Mouse (Mus musculus): ENCODE results near the gene Gm4869. TPM values are rescaled to one million over a fixed set of nuclear protein-coding genes. Genes with fewer than 3 reads are reported as not detected.
"Not testable (repeated sequence)": the region's sequence is repeated elsewhere in the genome, so short reads cannot be mapped to it uniquely, and the experiment has no call there.

Gene Gm4869
- polyA plus RNA-seq, 1 experiment from 2014 or later: not detected

DNA sequence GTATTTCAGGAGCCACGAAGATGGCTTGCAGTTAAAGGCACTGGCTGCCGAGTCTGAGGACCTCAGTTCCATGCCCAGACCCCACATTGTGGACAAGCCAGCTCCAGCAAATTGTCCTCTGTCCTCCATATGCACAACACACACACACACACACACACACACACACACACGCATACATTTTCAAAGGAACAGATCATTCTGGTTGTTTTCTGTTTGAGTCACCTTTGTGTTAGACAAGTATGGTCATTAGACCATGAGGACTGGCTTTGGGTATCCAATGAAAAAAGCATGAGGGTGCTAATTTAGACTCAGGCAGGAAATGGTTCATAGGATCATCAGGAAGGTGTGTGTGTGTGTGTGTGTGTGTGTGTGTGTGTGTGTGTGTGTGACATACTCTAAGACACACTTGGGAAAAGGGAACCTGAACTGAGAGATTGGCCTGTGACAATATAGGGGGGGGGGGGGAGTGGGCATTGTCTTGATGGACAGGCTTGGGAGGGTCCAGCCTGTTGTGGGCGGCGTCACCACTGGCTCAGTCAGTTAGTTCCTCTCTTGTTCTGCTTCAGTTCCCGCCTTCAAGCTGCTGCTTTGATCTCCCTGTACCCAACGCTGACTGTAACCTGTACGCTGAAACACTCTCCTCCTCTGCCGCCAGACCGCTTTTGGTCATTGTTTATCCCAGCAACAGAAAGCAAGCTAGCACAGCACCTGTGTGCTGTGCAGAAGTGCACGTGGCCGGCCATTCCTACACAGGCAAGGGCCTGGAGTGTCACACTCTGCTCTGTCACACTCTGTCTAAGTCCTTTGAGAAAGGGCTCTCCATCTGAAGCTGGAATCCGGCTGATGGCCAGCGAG is 56.8 kb downstream of the Gm4869 start:
- H3K27ac ChIP-seq (ENCODE audit: low read depth, low read length): no peak overlapping the region
- peaks cover 2% of the 10 kb centered on the region; the same call in 1 of the 2 replicates for H3K27me3 ChIP-seq (replicated peaks; ENCODE audit: control insufficient read depth, insufficient read depth, low read length)
- H3K9me3 ChIP-seq (ENCODE audit: control insufficient read depth, low read length): no peaks in the 10 kb centered on the region
- peaks cover 18% of the 10 kb centered on the region for H3K4me1 ChIP-seq (ENCODE audit: control insufficient read depth, insufficient read depth, low read depth, low read length)
- H3K4me3 ChIP-seq (ENCODE audit: low read length): peak overlapping the region; percentile 2; the same call in 1 of the 2 replicates
- ATAC-seq: no peak
- peak overlapping the region; percentile 42 for H3K4me2 ChIP-seq (ENCODE audit: low read length)
- WGBS: 21% methylated on average over 14 of the region's 14 CpGs
- no peaks in the 10 kb centered on the region for H3K36me3 ChIP-seq (ENCODE audit: control insufficient read depth, insufficient read depth, low read length)
- 0 out of 2 replicates have a peak overlapping the region, but pooled peaks have one; percentile 38 for H3K9ac ChIP-seq (ENCODE audit: low read depth, low read length)

DNA sequence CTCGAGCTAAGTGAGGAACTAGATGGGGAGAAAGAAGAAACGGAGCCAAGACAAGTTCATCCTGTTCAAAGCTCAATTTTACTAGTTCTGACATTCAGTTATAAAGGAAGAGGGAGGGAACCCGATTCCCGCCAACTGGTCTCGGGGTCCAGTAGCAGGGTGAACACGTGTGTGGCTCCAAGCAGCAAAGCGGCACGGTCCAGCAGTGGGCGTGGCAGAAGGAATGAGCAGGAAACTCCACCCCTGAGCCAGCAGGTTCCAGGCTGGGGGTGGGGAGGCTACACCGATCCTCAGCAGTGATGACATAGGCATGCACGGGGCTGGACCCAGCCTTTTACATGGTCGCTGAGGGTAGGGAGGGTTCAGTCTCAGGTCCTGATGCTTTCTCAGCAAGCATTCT is 57.5 kb downstream of the Gm4869 start:
- H3K9me3 ChIP-seq (ENCODE audit: control insufficient read depth, low read length); H3K27me3 ChIP-seq (replicated peaks; ENCODE audit: control insufficient read depth, insufficient read depth, low read length); H3K27ac ChIP-seq (ENCODE audit: low read depth, low read length); ATAC-seq; H3K36me3 ChIP-seq (ENCODE audit: control insufficient read depth, insufficient read depth, low read length): not testable (repeated sequence)
- Histone ChIP-seq H3K9ac (ENCODE audit: low read depth, low read length) (peak overlapping the region; percentile 38; the same call in 1 of the 2 replicates), H3K4me3 (ENCODE audit: low read length) (peak overlapping the region; percentile 2; the same call in 1 of the 2 replicates), H3K4me2 (ENCODE audit: low read length) (peak overlapping the region; percentile 42), H3K4me1 (ENCODE audit: control insufficient read depth, insufficient read depth, low read depth, low read length) (peaks cover 22% of the 10 kb centered on the region)
- under 1% methylated on average over 12 of the region's 12 CpGs for WGBS

- Histone ChIP-seq H3K4me3 (ENCODE audit: low read length) (peak within 1 kb of the TSS; percentile 74), H3K27ac (ENCODE audit: low read depth, low read length) (peak within 1 kb of the TSS; percentile 83), H3K36me3 (ENCODE audit: control insufficient read depth, insufficient read depth, low read length) (no peaks in the 10 kb centered on the region), H3K4me2 (ENCODE audit: low read length) (peak within 1 kb of the TSS; percentile 75), H3K4me1 (ENCODE audit: control insufficient read depth, insufficient read depth, low read depth, low read length) (peaks cover 34% of the 10 kb centered on the region), H3K27me3 (replicated peaks; ENCODE audit: control insufficient read depth, insufficient read depth, low read length) (peaks cover 2% of the 10 kb centered on the region; the same call in 1 of the 2 replicates), H3K9me3 (ENCODE audit: control insufficient read depth, low read length) (no peaks in the 10 kb centered on the region), H3K9ac (ENCODE audit: low read depth, low read length) (peak within 1 kb of the TSS; percentile 81)
- under 1% methylated on average over 38 of the region's 38 CpGs for WGBS
- ATAC-seq: peak; percentile 97
Measured at GRCm38 (mm10) chr5:140505208-140505780, 59.8 kb downstream of the Gm4869 start, which contains the start of gene Chst12. Chst12 (plus strand) TSS chr5:140505550.

GRCm38 (mm10) chr5:140506096-140506794 is 60.8 kb downstream of the Gm4869 start:
- Histone ChIP-seq H3K27ac (ENCODE audit: low read depth, low read length) (peak overlapping the region; percentile 83; the same call in 1 of the 2 replicates), H3K27me3 (replicated peaks; ENCODE audit: control insufficient read depth, insufficient read depth, low read length) (peaks cover 2% of the 10 kb centered on the region; the same call in 1 of the 2 replicates), H3K4me1 (ENCODE audit: control insufficient read depth, insufficient read depth, low read depth, low read length) (peaks cover 39% of the 10 kb centered on the region), H3K36me3 (ENCODE audit: control insufficient read depth, insufficient read depth, low read length) (no peaks in the 10 kb centered on the region), H3K4me3 (ENCODE audit: low read length) (peak overlapping the region; percentile 74), H3K9me3 (ENCODE audit: control insufficient read depth, low read length) (no peaks in the 10 kb centered on the region), H3K9ac (ENCODE audit: low read depth, low read length) (peak overlapping the region; percentile 81), H3K4me2 (ENCODE audit: low read length) (peak overlapping the region; percentile 75)
- WGBS: 34% methylated on average over 22 of the region's 22 CpGs
- ATAC-seq: peak; percentile 2; the same call in 1 of the 2 replicates

DNA sequence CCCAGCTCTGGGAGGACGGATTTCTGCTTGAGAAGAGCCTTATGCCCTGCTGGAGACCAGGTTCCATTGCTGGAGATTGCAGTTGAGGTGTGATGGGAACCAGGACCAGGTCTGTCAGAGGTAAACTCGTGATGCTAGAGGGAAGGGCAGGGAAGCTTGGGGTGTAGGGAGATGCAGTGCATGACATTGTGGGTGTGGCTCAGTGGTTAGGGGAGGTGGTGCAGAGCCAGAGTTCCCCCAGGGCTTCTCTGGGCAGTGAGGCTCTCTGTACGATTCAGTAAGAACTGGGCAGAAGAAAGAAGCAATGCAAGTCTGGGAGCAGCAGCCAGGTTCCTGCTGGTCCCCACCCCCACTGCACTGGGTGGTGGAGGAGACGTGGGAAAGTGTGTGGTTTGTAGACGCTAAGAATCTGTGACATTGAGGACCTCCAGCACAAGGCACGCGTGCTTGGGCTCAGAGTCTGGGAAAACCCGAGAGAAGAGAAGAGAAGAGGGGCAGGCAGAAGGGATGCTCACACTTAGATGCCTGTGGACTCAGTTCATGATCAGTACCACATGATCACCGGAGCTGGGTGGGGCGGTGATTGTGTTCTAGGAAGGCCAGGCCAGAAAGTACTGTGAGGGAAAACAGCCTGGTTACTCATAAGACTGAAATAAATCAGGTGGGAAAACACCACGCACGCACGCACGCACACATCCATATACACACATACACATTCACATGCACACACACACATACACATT is 62.2 kb downstream of the Gm4869 start:
- H3K27ac ChIP-seq (ENCODE audit: low read depth, low read length): no peak overlapping the region
- no peak overlapping the region for H3K4me2 ChIP-seq (ENCODE audit: low read length)
- no peaks in the 10 kb centered on the region for H3K9me3 ChIP-seq (ENCODE audit: control insufficient read depth, low read length)
- peaks cover 36% of the 10 kb centered on the region for H3K4me1 ChIP-seq (ENCODE audit: control insufficient read depth, insufficient read depth, low read depth, low read length)
- ATAC-seq: no peak
- H3K9ac ChIP-seq (ENCODE audit: low read depth, low read length): no peak overlapping the region
- WGBS: 90% methylated on average over 14 of the region's 14 CpGs
- no peaks in the 10 kb centered on the region for H3K36me3 ChIP-seq (ENCODE audit: control insufficient read depth, insufficient read depth, low read length)
- peaks cover 2% of the 10 kb centered on the region; the same call in 1 of the 2 replicates for H3K27me3 ChIP-seq (replicated peaks; ENCODE audit: control insufficient read depth, insufficient read depth, low read length)
- H3K4me3 ChIP-seq (ENCODE audit: low read length): no peak overlapping the region

DNA sequence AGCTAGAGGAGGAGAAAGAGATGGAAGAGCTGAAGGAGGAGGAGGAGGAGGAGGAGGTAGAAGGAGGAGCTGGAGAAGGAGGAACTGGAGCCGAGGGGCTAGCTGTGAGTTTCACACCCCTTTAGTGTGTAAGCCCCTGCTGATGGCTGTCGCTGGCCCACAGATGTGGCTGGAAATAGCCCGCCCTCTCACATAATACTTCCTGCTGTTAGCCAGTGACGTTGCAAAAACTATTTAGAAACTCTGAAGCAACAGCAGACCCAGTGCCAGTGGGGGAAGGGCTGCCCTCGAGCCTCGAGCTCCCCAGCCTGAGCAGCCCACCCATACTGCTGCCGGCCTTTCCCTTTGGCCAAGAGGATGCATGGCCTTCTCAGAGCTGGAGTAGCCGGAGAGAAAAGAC is 63.2 kb downstream of the Gm4869 start:
- H3K36me3 ChIP-seq (ENCODE audit: control insufficient read depth, insufficient read depth, low read length): no peaks in the 10 kb centered on the region
- H3K4me3 ChIP-seq (ENCODE audit: low read length): no peak overlapping the region
- 40% methylated on average over 8 of the region's 8 CpGs for WGBS
- ATAC-seq: no peak
- no peaks in the 10 kb centered on the region for H3K9me3 ChIP-seq (ENCODE audit: control insufficient read depth, low read length)
- H3K27ac ChIP-seq (ENCODE audit: low read depth, low read length): no peak overlapping the region
- no peaks in the 10 kb centered on the region for H3K27me3 ChIP-seq (replicated peaks; ENCODE audit: control insufficient read depth, insufficient read depth, low read length)
- no peak overlapping the region for H3K4me2 ChIP-seq (ENCODE audit: low read length)
- H3K9ac ChIP-seq (ENCODE audit: low read depth, low read length): no peak overlapping the region
- H3K4me1 ChIP-seq (ENCODE audit: control insufficient read depth, insufficient read depth, low read depth, low read length): peaks cover 35% of the 10 kb centered on the region

DNA sequence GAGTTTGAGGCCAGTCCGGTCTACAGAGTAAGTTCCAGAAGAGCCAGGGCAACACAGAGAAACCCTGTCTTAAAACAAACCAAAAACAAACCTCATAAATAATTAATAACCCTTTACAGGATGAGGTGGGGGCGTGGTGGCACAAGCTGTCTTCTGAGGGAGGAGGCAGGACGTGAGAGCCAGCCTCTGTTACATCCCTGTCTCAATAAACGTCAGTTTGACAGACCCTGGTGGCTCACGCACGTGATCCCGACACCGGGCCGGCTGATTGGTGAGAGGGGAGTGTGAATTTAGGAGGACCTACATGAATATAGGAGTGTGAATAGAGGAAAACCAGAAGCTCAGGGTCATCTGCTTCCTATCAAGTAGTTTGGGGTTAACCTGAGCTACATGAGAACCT is 63.8 kb downstream of the Gm4869 start:
- Histone ChIP-seq H3K27me3 (replicated peaks; ENCODE audit: control insufficient read depth, insufficient read depth, low read length) (no peaks in the 10 kb centered on the region), H3K9ac (ENCODE audit: low read depth, low read length) (no peak overlapping the region), H3K27ac (ENCODE audit: low read depth, low read length) (no peak overlapping the region), H3K4me1 (ENCODE audit: control insufficient read depth, insufficient read depth, low read depth, low read length) (peaks cover 35% of the 10 kb centered on the region), H3K36me3 (ENCODE audit: control insufficient read depth, insufficient read depth, low read length) (no peaks in the 10 kb centered on the region), H3K9me3 (ENCODE audit: control insufficient read depth, low read length) (no peaks in the 10 kb centered on the region), H3K4me2 (ENCODE audit: low read length) (no peak overlapping the region), H3K4me3 (ENCODE audit: low read length) (no peak overlapping the region)
- 43% methylated on average over 9 of the region's 9 CpGs for WGBS
- ATAC-seq: no peak

- Histone ChIP-seq H3K36me3 (ENCODE audit: control insufficient read depth, insufficient read depth, low read length) (no peaks in the 10 kb centered on the region), H3K27ac (ENCODE audit: low read depth, low read length) (peak overlapping the region; percentile 40), H3K4me1 (ENCODE audit: control insufficient read depth, insufficient read depth, low read depth, low read length) (peaks cover 35% of the 10 kb centered on the region), H3K9ac (ENCODE audit: low read depth, low read length) (peak overlapping the region; percentile 28), H3K4me2 (ENCODE audit: low read length) (peak overlapping the region; percentile 41), H3K4me3 (ENCODE audit: low read length) (no peak overlapping the region), H3K27me3 (replicated peaks; ENCODE audit: control insufficient read depth, insufficient read depth, low read length) (no peaks in the 10 kb centered on the region), H3K9me3 (ENCODE audit: control insufficient read depth, low read length) (no peaks in the 10 kb centered on the region)
- 33% methylated on average over 27 of the region's 27 CpGs for WGBS
- no peak for ATAC-seq
Measured at GRCm38 (mm10) chr5:140510012-140511000, 64.9 kb downstream of the Gm4869 start.

Data from hindbrain, embryonic 16.5 days (tissue).